Mouse (Mus musculus) C2C12 (cell line): Measurements from ENCODE around the gene Hoxb5.

ENCODE experiments used
- CEBPB ChIP-seq: IDR thresholded peaks from one replicate; pipeline ENCODE4 v1.6.1; 2011; ENCODE audit warnings: low read depth, mild to moderate bottlenecking, control low read depth, moderate library complexity
- CTCF ChIP-seq: IDR thresholded peaks from one replicate; pipeline ENCODE4 v1.5.1; 2011; ENCODE audit not compliant: control insufficient read depth, insufficient read depth, insufficient read length
- FOSL1 ChIP-seq: IDR thresholded peaks from one replicate; pipeline ENCODE4 v1.8.0; 2011; ENCODE audit warnings: mild to moderate bottlenecking, low read length; ENCODE audit not compliant: poor library complexity, insufficient read depth, severe bottlenecking
- MAX ChIP-seq: IDR thresholded peaks from one replicate; pipeline ENCODE4 v1.6.1; 2011; ENCODE audit warnings: mild to moderate bottlenecking, control low read depth
- MYOG ChIP-seq: IDR thresholded peaks from one replicate; pipeline ENCODE4 v1.6.1; 2011; ENCODE audit not compliant: control insufficient read depth, insufficient read length; ENCODE audit errors: extremely low read depth
- USF1 ChIP-seq: IDR thresholded peaks from one replicate; pipeline ENCODE4 v1.6.1; 2011; ENCODE audit warnings: low read depth, mild to moderate bottlenecking, control low read depth, moderate library complexity

DNA sequence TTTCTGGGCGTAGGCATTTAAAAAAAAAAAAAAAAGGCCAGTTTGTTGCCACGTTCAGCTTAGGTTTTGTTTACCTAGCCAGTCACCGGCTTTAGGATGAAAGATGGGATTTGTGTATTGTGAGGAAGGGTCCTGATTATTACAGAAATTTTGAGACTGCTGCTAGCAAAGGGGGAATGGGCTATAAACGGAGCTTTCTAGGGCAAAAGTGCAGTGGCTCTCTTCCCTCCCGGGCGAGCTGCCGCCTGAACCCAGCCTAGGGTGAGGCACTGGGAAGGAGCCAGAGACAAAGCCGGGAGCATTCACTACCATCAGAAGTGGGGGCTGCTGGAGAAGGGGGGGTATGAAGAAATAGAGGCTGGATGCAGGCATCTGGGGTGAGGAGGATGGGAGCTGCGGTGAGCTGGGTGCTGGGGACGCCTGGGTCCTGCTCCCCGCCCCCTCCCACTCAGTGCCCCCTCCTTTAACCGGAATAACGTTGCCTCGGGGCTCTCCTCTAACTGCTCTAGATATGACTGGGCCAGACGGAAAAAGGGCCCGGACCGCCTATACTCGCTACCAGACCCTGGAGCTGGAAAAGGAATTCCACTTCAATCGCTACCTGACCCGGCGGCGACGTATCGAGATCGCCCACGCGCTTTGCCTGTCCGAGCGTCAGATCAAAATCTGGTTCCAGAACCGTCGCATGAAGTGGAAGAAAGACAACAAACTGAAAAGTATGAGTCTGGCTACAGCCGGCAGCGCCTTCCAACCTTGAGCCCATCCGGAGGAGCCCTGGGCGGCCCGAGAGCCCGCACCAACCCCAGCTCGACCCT, 1.5 kb downstream of the Hoxb5 start:
- TF ChIP-seq CTCF: no peak
- no peak for TF ChIP-seq MAX
- no peak for TF ChIP-seq MYOG
- TF ChIP-seq USF1: no peak
- TF ChIP-seq CEBPB: no peak
- no peak for TF ChIP-seq FOSL1
